Mouse (Mus musculus): ENCODE data around the gene Stab1.

Gene Stab1

GRCm38 (mm10) chr14:31194441-31194840, 26.0 kb upstream of the Stab1 start:
- no peak for DNase-seq

DNA sequence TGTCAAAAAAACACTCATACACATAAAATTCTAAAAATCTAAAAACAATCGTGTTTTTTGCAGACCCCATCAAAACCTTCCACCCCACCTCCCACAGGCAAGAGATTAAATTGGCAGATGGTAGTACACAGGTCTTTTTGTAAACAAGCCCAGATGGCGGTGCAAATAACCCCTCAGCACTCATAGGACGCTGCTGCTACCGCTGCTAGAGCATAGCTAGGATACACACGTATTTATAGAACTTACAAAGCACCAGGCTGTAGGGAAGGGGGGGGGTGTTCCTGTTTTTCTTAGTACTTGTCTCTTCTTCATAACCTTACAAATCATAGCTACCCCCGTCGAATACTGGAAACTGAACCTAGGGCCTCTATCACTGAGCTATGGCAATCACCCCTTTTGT, 25.4 kb upstream of the Stab1 start:
- DNase-seq: peak; percentile 41

DNA sequence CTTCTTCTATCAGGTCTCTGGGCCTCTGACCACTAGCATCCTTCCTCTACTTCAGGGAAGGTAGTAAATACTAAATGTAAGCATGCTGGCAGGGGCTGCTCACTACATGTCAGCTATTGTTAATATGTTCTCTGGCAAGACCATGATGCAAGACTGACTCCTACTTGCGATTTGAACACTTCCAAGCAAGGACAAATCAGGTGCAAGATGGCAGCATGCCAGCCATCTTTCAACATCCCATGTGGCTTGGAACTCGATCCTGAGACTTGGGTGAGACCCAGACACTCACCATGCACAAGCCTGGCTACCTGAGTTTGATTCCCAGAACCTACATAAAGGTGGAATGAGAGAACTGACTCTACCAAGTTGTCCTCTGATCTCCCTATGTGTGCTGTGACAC, 23.5 kb upstream of the Stab1 start:
- DNase-seq: peak; percentile 51

DNA sequence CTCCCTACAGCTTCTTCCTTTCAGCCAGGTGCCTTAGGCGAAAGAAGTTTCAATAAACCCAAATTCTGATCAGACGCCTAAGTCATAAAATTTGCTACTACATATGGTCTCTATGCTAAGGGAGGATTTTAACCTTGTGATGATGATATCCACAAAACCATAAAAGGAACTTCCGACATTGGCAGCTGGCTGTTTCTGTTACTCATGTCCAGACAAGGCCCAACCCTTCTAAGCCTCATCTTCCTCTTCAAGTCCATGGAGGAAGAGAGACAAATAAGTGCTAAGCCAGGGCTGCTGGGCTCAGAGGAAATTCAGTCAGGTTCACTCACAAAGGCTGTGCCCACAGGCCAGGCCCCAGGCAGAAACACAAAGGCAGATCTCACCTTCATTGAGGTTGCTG, 20.9 kb upstream of the Stab1 start:
- no peak for DNase-seq

DNA sequence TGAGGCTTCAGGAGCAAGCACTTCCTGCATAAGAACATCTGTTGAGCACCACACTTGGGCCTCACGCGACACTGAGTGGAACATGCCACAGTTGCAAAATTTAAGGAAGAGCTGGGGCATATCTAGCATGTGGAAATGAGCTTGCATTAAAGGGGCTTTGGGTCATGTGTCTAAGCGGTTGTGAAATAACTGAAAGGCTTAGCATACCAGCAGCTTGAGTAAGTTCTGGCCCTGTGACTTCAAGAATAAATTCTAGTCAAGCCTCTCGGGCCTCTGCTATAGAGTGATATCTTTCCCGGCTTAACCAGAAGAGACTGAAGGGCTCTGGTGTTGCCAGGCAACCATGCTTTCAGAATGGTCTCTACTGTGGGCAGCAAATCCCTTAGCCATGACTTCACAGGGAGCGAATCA, 20.3 kb upstream of the Stab1 start:
- DNase-seq: no peak

GRCm38 (mm10) chr14:31186656-31187055, 18.2 kb upstream of the Stab1 start:
- peak; percentile 36 for DNase-seq

- DNase-seq: no peak
These were observed 15.8 kb upstream of the Stab1 start for GRCm38 (mm10) chr14:31184195-31184594.

DNA sequence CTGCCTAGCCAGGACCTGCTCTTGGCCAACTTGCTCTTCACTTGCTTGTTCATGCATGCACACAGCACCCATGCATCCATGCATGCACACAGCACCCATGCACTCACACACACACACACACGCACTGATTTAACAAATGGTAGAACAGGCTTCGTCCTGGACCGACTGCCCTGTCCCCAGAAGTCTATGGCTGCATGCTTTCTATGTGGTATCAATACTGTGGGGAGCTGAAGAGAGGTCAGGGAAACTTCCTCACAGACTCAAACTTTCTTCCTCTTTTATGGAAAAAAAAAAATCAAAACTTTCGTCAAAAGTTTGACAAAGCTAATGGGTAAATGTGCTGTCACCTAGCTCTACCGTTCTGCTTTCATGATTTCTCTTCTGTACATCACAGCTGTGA, 15.1 kb upstream of the Stab1 start:
- DNase-seq: no peak

- DNase-seq: no peak
These were observed 14.4 kb upstream of the Stab1 start for GRCm38 (mm10) chr14:31182786-31183290.

- no peak for DNase-seq
These were observed 13.1 kb upstream of the Stab1 start for GRCm38 (mm10) chr14:31181512-31181911.

GRCm38 (mm10) chr14:31179677-31180365, 11.4 kb upstream of the Stab1 start:
- no peak for DNase-seq

DNA sequence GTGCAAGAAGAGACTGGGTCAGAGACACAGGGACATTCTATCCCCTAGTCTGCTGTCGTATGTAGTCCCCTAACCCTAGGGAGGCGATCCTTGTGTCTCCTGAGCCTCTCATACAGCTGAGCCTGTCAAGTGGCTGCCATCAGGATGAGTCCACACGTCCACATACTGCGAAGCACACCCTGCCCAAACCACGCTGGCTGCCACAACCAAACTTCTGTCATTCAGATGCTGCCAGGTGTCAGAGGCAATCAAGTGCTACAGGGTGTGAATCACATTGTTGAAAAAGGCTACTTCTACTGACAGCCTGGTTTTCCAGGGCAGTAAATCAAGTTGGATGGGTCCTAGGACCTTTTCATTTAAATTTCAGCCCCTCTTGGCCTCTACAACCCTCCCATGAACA, 9.3 kb upstream of the Stab1 start:
- DNase-seq: no peak

DNA sequence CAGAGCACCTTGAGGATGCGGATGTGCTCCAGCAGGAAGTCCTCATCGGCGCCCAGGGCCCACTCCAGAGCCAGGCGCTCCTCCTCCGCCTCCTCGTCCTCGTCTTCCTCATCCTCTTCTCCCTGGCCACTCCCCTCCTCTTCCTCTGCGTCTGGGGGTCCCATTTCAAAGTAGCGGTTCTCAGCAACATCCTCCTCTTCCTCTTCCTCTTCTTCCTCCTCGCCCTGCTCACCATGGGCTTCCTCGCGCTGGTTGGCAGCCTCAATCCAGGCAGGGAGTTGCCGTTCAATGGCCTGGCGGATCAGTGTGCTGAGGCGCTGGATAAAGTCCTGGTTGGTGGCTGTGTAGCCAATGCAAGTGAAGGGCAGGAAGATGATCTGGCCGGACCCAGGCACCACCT, 8.8 kb upstream of the Stab1 start:
- DNase-seq: no peak

GRCm38 (mm10) chr14:31173537-31173936, 5.1 kb upstream of the Stab1 start:
- DNase-seq: no peak

- peak; percentile 77 for DNase-seq
These were observed 4.5 kb upstream of the Stab1 start for GRCm38 (mm10) chr14:31172781-31173455.

- no peak for DNase-seq
These were observed 3.4 kb upstream of the Stab1 start for GRCm38 (mm10) chr14:31171821-31172220.

- DNase-seq: peak; percentile 72
These were observed 2.9 kb upstream of the Stab1 start for GRCm38 (mm10) chr14:31171386-31171785.

DNA sequence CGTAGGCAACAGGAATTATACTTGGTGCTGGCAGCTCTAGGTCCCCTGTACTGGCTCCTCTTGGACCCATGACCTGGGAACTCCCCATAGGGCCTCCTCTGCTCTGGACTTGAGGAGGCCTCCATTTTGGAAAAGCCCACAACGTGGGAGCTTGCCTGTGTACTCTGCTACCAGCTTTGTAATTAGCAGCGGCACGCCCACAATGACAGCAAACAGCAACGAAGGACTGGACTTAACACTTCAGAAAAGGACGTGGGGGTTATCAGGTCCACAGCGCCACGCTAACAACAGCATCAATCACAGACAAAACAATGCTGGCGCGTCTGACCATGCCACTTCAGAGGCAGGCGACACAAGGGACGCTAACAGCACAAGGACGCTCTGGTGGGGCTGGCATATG, 2.5 kb upstream of the Stab1 start:
- DNase-seq: no peak

DNA sequence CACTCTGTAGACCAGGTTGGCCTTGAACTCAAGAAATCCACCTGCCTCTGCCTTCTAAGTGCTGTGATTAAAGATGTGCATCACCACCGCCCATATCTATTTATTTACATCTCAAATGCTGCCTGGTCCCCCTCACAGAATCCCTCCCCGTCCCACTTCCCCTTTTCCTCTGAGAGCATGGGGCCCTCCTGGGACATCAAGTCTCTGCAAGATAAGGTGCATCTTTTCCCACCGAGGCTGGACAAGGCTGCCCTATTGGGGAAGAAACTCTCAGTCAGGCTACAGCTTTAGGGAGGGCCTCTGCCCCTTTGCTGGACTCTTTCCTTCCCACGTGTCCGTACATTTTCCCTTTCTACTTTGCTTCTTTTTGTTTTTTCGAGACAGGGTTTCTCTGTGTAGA, 1.1 kb upstream of the Stab1 start:
- DNase-seq: no peak

DNA sequence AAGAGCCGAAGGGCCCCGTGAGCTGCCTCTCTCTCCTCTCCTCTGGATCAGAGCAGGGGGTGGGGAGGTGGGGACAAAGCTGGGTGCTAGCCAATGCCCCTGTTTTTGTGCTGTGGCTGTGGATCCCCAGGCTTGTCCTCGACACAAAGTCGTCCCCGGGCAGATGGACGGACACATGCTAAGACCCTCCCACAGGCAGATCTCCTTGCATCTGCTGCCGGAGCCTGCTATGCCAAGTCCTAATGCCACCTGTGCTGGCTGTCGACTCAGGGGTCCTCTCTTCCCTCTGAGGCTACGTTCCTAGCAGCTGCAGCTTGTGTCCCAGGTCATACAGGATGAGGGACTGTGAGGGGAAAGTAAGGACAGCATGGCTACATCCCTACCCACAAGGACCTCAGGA, 1.6 kb downstream of the Stab1 start:
- peak; percentile 49 for DNase-seq

DNA sequence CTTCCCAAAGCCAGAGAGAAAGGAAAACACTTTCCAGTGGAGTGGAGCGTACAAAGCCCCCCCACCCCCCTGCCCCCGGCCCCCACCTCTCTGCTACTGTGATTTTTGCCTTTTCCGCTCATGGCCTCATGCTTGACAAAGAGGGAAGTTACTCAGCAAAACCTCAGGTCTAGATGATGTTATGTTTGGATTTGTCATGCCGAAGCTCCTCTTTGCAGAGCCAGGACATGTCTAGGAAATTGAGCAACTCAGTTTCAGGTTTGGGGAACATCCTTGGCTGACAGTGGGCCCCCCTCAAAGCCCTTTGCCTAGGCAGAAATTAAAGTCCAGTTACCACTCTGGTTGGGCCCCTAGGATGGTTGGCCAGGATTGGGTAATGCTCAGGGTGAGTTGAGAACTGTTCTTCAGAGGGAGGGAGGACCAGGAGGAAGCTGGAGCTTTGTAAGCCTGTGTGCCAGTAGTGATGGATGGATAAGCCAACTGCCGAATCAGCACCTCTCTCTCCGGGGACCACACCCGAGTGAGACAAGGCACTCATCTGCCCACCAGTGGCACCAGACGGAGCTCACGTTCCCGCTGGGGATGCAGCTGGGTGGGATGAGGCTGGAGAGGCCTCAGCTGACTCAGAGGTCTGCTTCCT, 2.3 kb downstream of the Stab1 start:
- DNase-seq: no peak

DNA sequence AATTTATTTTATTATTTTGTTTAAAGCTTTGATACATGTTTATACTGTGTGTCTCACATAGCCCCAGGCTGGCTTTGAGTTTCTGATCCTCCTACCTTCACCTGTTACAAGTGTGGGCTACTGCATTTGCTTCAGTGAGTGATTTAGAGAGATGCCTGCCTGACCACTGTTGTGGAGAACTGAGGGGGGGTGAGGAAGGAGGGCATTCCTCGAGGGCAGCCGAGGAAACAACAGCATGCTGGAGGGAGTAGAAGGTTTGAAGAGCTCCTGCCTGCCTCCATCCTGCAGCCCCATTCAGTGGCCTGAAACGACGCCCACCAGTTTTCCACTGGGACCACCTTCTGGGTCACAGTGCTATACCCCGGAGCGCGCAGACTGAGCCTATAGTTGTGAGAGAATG, 3.0 kb downstream of the Stab1 start:
- no peak for DNase-seq

DNA sequence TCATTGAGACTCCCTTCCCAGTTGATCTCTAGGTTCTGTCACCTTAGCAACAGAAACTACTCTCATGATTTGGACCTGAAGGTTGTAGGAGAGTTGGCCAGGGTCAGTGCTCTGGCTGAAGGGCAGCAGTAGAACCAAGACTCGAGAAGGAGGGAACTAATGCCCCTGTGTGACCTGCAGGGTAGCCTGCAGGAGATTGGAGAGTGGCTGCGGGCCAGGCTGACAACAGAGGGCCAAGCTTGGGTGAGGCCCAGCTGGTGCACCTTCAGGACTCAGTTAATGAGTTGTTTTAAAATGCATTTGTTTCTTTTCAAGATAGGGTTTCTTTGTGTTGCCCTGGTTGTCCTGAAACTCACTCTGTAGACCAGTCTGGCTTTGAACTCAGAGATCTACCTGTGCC, 3.4 kb downstream of the Stab1 start:
- DNase-seq: peak; percentile 58

- DNase-seq: peak; percentile 88
These were observed 4.4 kb downstream of the Stab1 start for GRCm38 (mm10) chr14:31164067-31164466.
